Mouse (Mus musculus): ENCODE results near the gene Ccdc117. TPM values are rescaled to one million over a fixed set of nuclear protein-coding genes. Genes with fewer than 3 reads are reported as not detected.

Ccdc117 gene
- 24.2 and 27.4 TPM in 2 replicates for total RNA-seq (2012; rRNA removed)

DNA sequence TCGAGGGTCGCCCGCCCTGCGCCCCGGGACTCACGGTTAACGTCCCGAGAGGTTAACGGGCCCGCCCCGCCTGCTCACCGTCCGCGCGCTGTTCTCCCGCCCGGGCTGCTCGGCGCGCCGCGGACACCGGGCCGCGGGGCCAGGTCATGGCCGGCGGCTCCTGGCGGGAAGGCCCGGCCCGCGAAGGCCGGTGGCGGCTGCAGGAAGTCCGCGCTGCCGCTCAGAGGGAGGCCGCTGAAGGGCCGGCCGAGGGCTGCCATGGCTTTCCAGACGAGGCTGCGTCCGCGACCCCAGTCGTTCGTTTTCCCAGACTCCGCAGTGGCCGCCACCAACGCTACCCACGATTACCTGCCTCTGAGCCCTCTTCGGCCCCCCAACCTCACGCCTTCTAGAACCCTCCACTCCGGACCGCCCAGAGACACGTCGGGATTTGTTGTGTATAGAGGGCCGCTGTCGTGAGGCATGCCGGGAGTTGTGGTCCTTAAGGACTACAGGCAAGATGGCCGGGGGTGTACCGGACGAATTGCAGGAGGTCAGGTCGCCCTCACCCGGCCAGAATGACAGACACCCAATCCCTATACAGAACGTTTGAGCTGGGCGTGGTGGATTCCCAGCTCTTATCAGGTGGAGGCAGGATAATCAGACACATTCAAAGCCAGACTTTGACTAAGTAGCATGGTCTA, at the start of gene Ccdc117:
Gene Ccdc117 (minus strand): TSS at position 389 of the 683 bp plus-strand sequence.
- no peak for TF ChIP-seq ZNF384 (IDR thresholded peaks at IDR 0.05; ENCODE audit: low read depth, low read length)
- TF ChIP-seq HCFC1 (IDR thresholded peaks at IDR 0.05; ENCODE audit: borderline replicate concordance, insufficient read depth, low read length): peak; percentile 92
- DNase-seq (ENCODE audit: low read depth, low spot score): peak; percentile 95
- Histone ChIP-seq H3K9me3 (ENCODE audit: control insufficient read depth, insufficient read depth, low read depth, low read length) (no peaks in the 10 kb centered on the region), H3K36me3 (ENCODE audit: control insufficient read depth, insufficient read depth, low read length, poor library complexity, severe bottlenecking) (peaks cover 9% of the 10 kb centered on the region), H3K9ac (ENCODE audit: insufficient read depth, low read depth, low read length, poor library complexity, severe bottlenecking) (peak within 1 kb of the TSS; percentile 85), H3K4me1 (ENCODE audit: control insufficient read depth in 2 of 2, insufficient read depth in 2 of 2, low read length in 2 of 2, poor library complexity in 1 of 2) (peaks cover 6 to 7% of the 10 kb centered on the region in 2 experiments; a peak in 2 of 4 replicates), H3K27ac (ENCODE audit: insufficient read depth, low read depth, low read length, poor library complexity, severe bottlenecking) (peak within 1 kb of the TSS; percentile 47; the same call in 1 of the 2 replicates), H3K4me3 (ENCODE audit: insufficient read depth in 1 of 2, low read depth in 1 of 2, low read length in 2 of 2, poor library complexity in 1 of 2, severe bottlenecking in 1 of 2) (peak within 1 kb of the TSS; percentile 77 to 80)
- in situ Hi-C loops (cut with MboI; ENCODE audit: low sequenced_read_pairs in 2 of 2, unreplicated experiment in 2 of 2): no loop called here

DNA sequence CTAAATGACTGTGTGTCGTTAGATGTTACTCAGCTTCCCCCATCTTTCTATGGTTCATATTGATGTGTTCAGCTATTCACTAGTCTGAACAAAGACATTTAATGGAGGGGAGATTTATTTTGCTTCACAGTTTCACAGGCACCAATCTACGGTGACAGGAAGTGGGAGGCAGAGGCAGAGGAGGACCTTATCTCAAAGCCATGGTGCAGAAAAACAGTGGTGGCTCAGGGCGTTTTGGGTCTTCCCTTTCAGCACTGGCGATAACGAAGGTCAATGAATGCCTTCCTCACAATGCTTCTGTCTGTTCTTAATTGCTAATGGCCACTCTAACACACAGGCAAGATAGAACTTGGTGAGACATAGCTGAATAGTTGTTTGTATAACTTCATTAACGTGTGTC, 33.1 kb upstream of the Ccdc117 start:
- TF ChIP-seq ZNF384 (IDR thresholded peaks at IDR 0.05; ENCODE audit: low read depth, low read length) (no peak), HCFC1 (IDR thresholded peaks at IDR 0.05; ENCODE audit: borderline replicate concordance, insufficient read depth, low read length) (no peak), MAFK (IDR thresholded peaks at IDR 0.05; ENCODE audit: insufficient read depth, low read depth, low read length) (no peak), CHD2 (IDR thresholded peaks at IDR 0.05; ENCODE audit: low read depth, low read length) (no peak), ZC3H11A (IDR thresholded peaks at IDR 0.05; ENCODE audit: borderline replicate concordance, low read depth, low read length) (no peak)
- Histone ChIP-seq H3K4me3 (ENCODE audit: insufficient read depth in 1 of 2, low read depth in 1 of 2, low read length in 2 of 2, poor library complexity in 1 of 2, severe bottlenecking in 1 of 2) (no peak overlapping the region), H3K4me1 (ENCODE audit: control insufficient read depth in 2 of 2, insufficient read depth in 2 of 2, low read length in 2 of 2, poor library complexity in 1 of 2) (peaks cover 0 to 2% of the 10 kb centered on the region in 2 experiments; a peak in 1 of 4 replicates), H3K9ac (ENCODE audit: insufficient read depth, low read depth, low read length, poor library complexity, severe bottlenecking) (no peak overlapping the region), H3K9me3 (ENCODE audit: control insufficient read depth, insufficient read depth, low read depth, low read length) (no peaks in the 10 kb centered on the region), H3K36me3 (ENCODE audit: control insufficient read depth, insufficient read depth, low read length, poor library complexity, severe bottlenecking) (no peaks in the 10 kb centered on the region), H3K27ac (ENCODE audit: insufficient read depth, low read depth, low read length, poor library complexity, severe bottlenecking) (no peak overlapping the region)
- in situ Hi-C loops (cut with MboI; ENCODE audit: low sequenced_read_pairs in 2 of 2, unreplicated experiment in 2 of 2): no loop called here
- no peak for DNase-seq (ENCODE audit: low read depth, low spot score)

- in situ Hi-C loops (cut with MboI; ENCODE audit: low sequenced_read_pairs in 2 of 2, unreplicated experiment in 2 of 2): no loop called here
- Histone ChIP-seq H3K9me3 (ENCODE audit: control insufficient read depth, insufficient read depth, low read depth, low read length) (no peaks in the 10 kb centered on the region), H3K4me3 (ENCODE audit: insufficient read depth in 1 of 2, low read depth in 1 of 2, low read length in 2 of 2, poor library complexity in 1 of 2, severe bottlenecking in 1 of 2) (no peak overlapping the region), H3K36me3 (ENCODE audit: control insufficient read depth, insufficient read depth, low read length, poor library complexity, severe bottlenecking) (no peaks in the 10 kb centered on the region), H3K4me1 (ENCODE audit: control insufficient read depth in 2 of 2, insufficient read depth in 2 of 2, low read length in 2 of 2, poor library complexity in 1 of 2) (no peaks in the 10 kb centered on the region; a peak in 1 of 4 replicates), H3K27ac (ENCODE audit: insufficient read depth, low read depth, low read length, poor library complexity, severe bottlenecking) (no peak overlapping the region), H3K9ac (ENCODE audit: insufficient read depth, low read depth, low read length, poor library complexity, severe bottlenecking) (no peak overlapping the region)
- no peak for DNase-seq (ENCODE audit: low read depth, low spot score)
- TF ChIP-seq ZNF384 (IDR thresholded peaks at IDR 0.05; ENCODE audit: low read depth, low read length): no peak
- TF ChIP-seq HCFC1 (IDR thresholded peaks at IDR 0.05; ENCODE audit: borderline replicate concordance, insufficient read depth, low read length): no peak
- no peak for TF ChIP-seq MAFK (IDR thresholded peaks at IDR 0.05; ENCODE audit: insufficient read depth, low read depth, low read length)
- no peak for TF ChIP-seq ZC3H11A (IDR thresholded peaks at IDR 0.05; ENCODE audit: borderline replicate concordance, low read depth, low read length)
- no peak for TF ChIP-seq CHD2 (IDR thresholded peaks at IDR 0.05; ENCODE audit: low read depth, low read length)
Measured at GRCm38 (mm10) chr11:5573821-5574220, 31.8 kb upstream of the Ccdc117 start.

GRCm38 (mm10) chr11:5571856-5572255, 29.9 kb upstream of the Ccdc117 start:
- Histone ChIP-seq H3K9ac (ENCODE audit: insufficient read depth, low read depth, low read length, poor library complexity, severe bottlenecking) (no peak overlapping the region), H3K4me3 (ENCODE audit: insufficient read depth in 1 of 2, low read depth in 1 of 2, low read length in 2 of 2, poor library complexity in 1 of 2, severe bottlenecking in 1 of 2) (no peak overlapping the region), H3K9me3 (ENCODE audit: control insufficient read depth, insufficient read depth, low read depth, low read length) (no peaks in the 10 kb centered on the region), H3K27ac (ENCODE audit: insufficient read depth, low read depth, low read length, poor library complexity, severe bottlenecking) (no peak overlapping the region), H3K4me1 (ENCODE audit: control insufficient read depth in 2 of 2, insufficient read depth in 2 of 2, low read length in 2 of 2, poor library complexity in 1 of 2) (no peaks in the 10 kb centered on the region; a peak in 1 of 4 replicates), H3K36me3 (ENCODE audit: control insufficient read depth, insufficient read depth, low read length, poor library complexity, severe bottlenecking) (no peaks in the 10 kb centered on the region)
- DNase-seq (ENCODE audit: low read depth, low spot score): no peak
- in situ Hi-C loops (cut with MboI; ENCODE audit: low sequenced_read_pairs in 2 of 2, unreplicated experiment in 2 of 2): no loop called here
- TF ChIP-seq MAFK (IDR thresholded peaks at IDR 0.05; ENCODE audit: insufficient read depth, low read depth, low read length) (no peak), ZNF384 (IDR thresholded peaks at IDR 0.05; ENCODE audit: low read depth, low read length) (no peak), CHD2 (IDR thresholded peaks at IDR 0.05; ENCODE audit: low read depth, low read length) (no peak), ZC3H11A (IDR thresholded peaks at IDR 0.05; ENCODE audit: borderline replicate concordance, low read depth, low read length) (no peak), HCFC1 (IDR thresholded peaks at IDR 0.05; ENCODE audit: borderline replicate concordance, insufficient read depth, low read length) (no peak)

Measured in ES-E14 (cell line).